Mouse (Mus musculus) midbrain, embryonic 16.5 days (tissue): ENCODE results near the gene Evi2a. TPM values are rescaled to one million over a fixed set of nuclear protein-coding genes. Genes with fewer than 3 reads are reported as not detected.

ENCODE experiments used
- ATAC-seq: fragments of 200-750 bp; cut with Nextera tagmentation; 2 replicates; pipeline ENCODE4 v1.8.0; 2017; ENCODE audit warnings: moderate TSS enrichment
- H3K27ac ChIP-seq: fragments of 300-500 bp; sonication (generic); 2 replicates; pipeline ENCODE4 v1.5.1; 2014; ENCODE audit warnings: mild to moderate bottlenecking, low read length, mixed read lengths
- H3K27me3 ChIP-seq: fragments of 300-500 bp; sonication (generic); 2 replicates; pipeline ENCODE4 v1.6.1; 2014; ENCODE audit warnings: low read depth, low read length, mixed read lengths; ENCODE audit not compliant: control insufficient read depth, insufficient read depth
- H3K36me3 ChIP-seq: fragments of 300-500 bp; sonication (generic); 2 replicates; pipeline ENCODE4 v1.6.1; 2014; ENCODE audit warnings: mild to moderate bottlenecking, low read length, moderate library complexity, mixed read lengths; ENCODE audit not compliant: control insufficient read depth, insufficient read depth
- H3K4me1 ChIP-seq: fragments of 300-500 bp; sonication (generic); 2 replicates; pipeline ENCODE4 v1.6.1; 2014; ENCODE audit warnings: mild to moderate bottlenecking, low read length, mixed read lengths; ENCODE audit not compliant: control insufficient read depth, insufficient read depth
- H3K4me2 ChIP-seq: fragments of 300-500 bp; sonication (generic); 2 replicates; pipeline ENCODE4 v1.6.1; 2014; ENCODE audit warnings: mild to moderate bottlenecking, low read length, mixed read lengths
- H3K4me3 ChIP-seq: fragments of 300-500 bp; sonication (generic); 2 replicates; pipeline ENCODE4 v1.5.1; 2014; ENCODE audit warnings: low read depth, mild to moderate bottlenecking, low read length, moderate library complexity, mixed read lengths
- H3K9ac ChIP-seq: fragments of 300-500 bp; sonication (generic); 2 replicates; pipeline ENCODE4 v1.6.1; 2014; ENCODE audit warnings: low read depth, low read length, mixed read lengths
- H3K9me3 ChIP-seq: fragments of 300-500 bp; sonication (generic); replicated peaks from 2 replicates; pipeline ENCODE4 v1.6.1; 2014; ENCODE audit warnings: mild to moderate bottlenecking, low read length, mixed read lengths; ENCODE audit not compliant: control insufficient read depth, poor library complexity, severe bottlenecking
- WGBS: fragments of 180-500 bp; shearing (Covaris S2); extraction: QIAGEN DNeasy Blood & Tissue Kit; methylation state at CpG from one replicate; pipeline ENCODE4 v1.1.7; 2014; 5-methylcytosine and 5-hydroxymethylcytosine counted together
- polyA plus RNA-seq: library from polyadenylated mRNA; unstranded; fragments of >200 nt; fragmentation: Nextera tagmentation; extraction: Ambion mirVana; gene quantifications from 2 replicates; pipeline ENCODE4 v1.2.1, GENCODE M21; 2015

The Evi2a gene
- polyA plus RNA-seq, 1 experiment from 2014 or later = 3.1 TPM

DNA sequence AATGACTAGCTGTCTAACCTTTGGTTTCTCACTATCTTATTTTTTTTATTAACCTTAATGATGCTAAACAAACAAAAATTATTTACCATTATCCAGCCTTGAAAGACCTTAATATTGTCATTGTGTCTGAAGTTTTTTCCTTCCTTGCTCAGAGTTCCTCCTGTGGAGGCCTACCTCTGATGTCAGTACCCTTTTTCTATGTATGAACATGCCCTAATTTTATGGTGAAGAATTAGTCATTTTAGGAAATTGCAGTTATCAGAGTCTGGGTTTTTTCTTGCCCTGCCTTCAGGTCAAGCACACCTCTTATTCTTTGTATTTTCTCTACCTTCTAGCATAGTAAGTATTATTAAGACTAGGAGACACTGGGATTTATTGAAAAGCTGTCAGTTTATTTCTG lies 45.7 kb downstream of the Evi2a start:
- H3K4me2 ChIP-seq = no peak overlapping the region
- no peaks in the 10 kb centered on the region for H3K27me3 ChIP-seq
- H3K9me3 ChIP-seq = no peaks in the 10 kb centered on the region
- peaks cover 6% of the 10 kb centered on the region; the same call in 1 of the 2 replicates for H3K36me3 ChIP-seq
- H3K9ac ChIP-seq = no peak overlapping the region
- H3K4me3 ChIP-seq = no peak overlapping the region
- no peak for ATAC-seq
- no peaks in the 10 kb centered on the region for H3K4me1 ChIP-seq
- H3K27ac ChIP-seq = no peak overlapping the region

DNA sequence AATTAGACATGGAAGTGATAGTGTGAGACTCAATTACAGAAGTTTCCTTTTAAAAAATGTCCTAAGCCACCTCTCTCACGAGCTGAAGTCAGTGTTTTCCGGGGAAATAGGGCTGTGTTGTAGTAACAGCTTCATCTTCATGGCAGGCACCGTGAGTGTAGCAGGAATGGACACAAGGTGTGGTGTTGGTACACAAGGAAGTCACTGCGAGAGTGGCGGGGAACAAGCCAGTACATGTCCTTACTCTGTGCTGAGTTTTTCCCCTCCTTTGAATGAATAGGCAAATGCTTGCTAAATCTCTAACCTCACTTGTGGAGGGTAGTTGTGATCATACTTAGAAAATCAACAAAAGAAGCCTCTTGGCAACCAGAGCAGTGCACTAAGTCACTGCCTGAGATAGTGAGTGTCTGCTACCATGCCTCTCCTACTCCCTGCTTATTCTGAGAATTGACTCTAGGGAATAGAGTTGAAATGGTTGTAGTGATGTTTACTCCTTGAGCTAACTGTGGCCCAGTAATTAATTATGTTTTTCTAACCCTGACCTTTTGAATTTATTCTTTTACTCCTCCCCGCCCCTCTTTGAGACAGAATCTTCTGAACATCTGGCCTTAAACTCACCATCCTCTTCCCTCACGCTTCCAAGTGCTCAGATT lies 46.4 kb downstream of the Evi2a start:
- Histone ChIP-seq H3K36me3 (peaks cover 6% of the 10 kb centered on the region; the same call in 1 of the 2 replicates), H3K4me3 (no peak overlapping the region), H3K4me1 (no peaks in the 10 kb centered on the region), H3K9ac (no peak overlapping the region), H3K27ac (no peak overlapping the region), H3K4me2 (no peak overlapping the region), H3K27me3 (no peaks in the 10 kb centered on the region), H3K9me3 (no peaks in the 10 kb centered on the region)
- ATAC-seq = no peak
- WGBS = 92% methylated on average over 7 of the region's 7 CpGs

DNA sequence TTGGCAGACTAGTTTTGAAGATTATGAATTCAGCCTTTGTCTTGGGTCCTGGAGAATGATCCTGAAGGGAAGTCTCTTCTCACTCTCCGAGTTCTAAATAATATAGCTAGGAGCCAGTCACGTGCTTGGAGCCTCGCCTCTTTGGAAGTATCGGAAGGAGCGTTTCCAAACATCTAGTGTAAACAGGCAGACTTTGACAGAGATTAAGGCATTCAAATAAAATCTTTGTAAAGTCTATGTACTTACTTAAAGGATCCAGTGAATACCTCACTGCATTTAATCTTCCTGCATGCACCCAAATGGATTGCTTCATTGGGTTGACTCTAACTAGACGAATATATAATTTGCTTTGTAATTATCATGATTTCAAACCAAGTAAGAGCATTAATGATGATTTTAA lies 47.0 kb downstream of the Evi2a start:
- Histone ChIP-seq H3K36me3 (peaks cover 6% of the 10 kb centered on the region; the same call in 1 of the 2 replicates), H3K9ac (no peak overlapping the region), H3K4me2 (no peak overlapping the region), H3K4me1 (no peaks in the 10 kb centered on the region), H3K9me3 (no peaks in the 10 kb centered on the region), H3K27ac (no peak overlapping the region), H3K27me3 (no peaks in the 10 kb centered on the region), H3K4me3 (no peak overlapping the region)
- no peak for ATAC-seq
- WGBS = 93% methylated on average over 6 of the region's 6 CpGs

Other genes starting within 250 kb of the Evi2a start
- gene Gm9964, start 233.7 kb downstream of the Evi2a start, polyA plus RNA-seq = not detected in 2 replicates
- gene Nf1, start 190.9 kb downstream of the Evi2a start, polyA plus RNA-seq = 4.7 and 5.8 TPM in 2 replicates
- gene Omg, start 26.5 kb downstream of the Evi2a start, polyA plus RNA-seq = 6.2 and 9.8 TPM in 2 replicates
- gene Evi2b, start 6.8 kb downstream of the Evi2a start, polyA plus RNA-seq = not detected in 2 replicates
- gene Evi2, start within 50 bp of the Evi2a start, polyA plus RNA-seq = 0.60 and 0.65 TPM in 2 replicates
- gene Rab11fip4, start 60.6 kb upstream of the Evi2a start, polyA plus RNA-seq = 27.8 and 29.4 TPM in 2 replicates